Mouse (Mus musculus) megakaryocyte-erythroid progenitor cell, adult 5-6 weeks (primary cell): Measurements from ENCODE around the gene Tnfrsf13b. TPM values are rescaled to one million over a fixed set of nuclear protein-coding genes. Genes with fewer than 3 reads are reported as not detected.
"Not testable (repeated sequence)": the region's sequence is repeated elsewhere in the genome, so short reads cannot be mapped to it uniquely, and the experiment has no call there.

Source experiments
- ATAC-seq: replicated peaks from 2 replicates; pipeline ENCODE4 v1.8.0; 2016; ENCODE audit warnings: mild to moderate bottlenecking, inconsistent platforms; ENCODE audit not compliant: severe bottlenecking, poor library complexity, low FRiP score, low TSS enrichment
- total RNA-seq, 2 experiments: library from RNA; stranded (forward) in 1 of 2; stranded (reverse) in 1 of 2; fragments of 200-1000, 215-1000 nt in 1 of 2; fragments of >200 nt in 1 of 2; fragmentation: Nextera tagmentation in 1 of 2; gene quantifications; 2 replicates each; pipeline ENCODE4 v1.2.3; 2014 to 2017

Tnfrsf13b gene
- total RNA-seq, 2 experiments from 2014 or later = 2.3 to 12.5 TPM

DNA sequence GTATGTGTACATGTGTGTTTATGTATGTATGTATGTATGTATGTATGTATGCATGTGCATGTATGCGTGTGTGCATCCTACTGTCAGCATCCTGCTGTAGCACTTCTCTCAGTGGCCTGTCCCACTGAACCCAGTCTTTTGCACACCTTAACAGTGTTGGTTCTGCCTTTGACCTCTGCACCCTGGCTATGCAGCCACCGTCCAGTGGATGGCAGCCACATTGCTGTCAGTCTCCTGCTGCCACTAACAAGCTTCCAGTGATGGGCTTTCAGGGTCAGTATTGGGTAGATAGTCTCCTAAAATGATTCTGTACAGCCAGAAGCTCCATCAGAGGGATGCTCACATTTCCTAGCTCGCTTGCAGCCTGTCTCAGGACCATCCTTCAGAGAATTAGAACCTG is 2.7 kb upstream of the Tnfrsf13b start:
- no peak for ATAC-seq

- no peak for ATAC-seq
These were observed 585 bp upstream of the Tnfrsf13b start for GRCm38 (mm10) chr11:61125970-61126369.

GRCm38 (mm10) chr11:61127421-61128055 is 983 bp downstream of the Tnfrsf13b start:
- ATAC-seq = no peak

DNA sequence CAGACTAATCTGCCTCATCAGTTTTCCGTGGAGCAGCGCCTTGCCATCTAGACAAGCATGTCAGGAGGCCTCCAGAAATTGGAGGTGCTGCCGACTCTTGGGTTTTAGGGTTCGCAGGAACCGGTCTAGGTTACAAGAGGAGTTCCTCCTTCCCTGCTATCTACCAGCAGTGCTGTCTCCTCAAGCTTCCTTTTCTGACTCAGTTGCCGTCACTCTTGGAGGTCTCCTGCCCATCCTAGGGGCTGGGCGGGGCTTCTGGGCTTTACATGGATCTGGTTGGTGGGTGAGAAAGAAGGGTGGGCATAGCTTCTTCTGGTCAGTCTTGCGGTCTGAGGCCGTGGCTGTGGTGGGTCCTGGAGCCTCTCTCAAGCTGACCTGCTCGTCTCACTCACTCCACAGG is 2.8 kb downstream of the Tnfrsf13b start:
- no peak for ATAC-seq

- not testable (repeated sequence) for ATAC-seq
These were observed 4.1 kb downstream of the Tnfrsf13b start for GRCm38 (mm10) chr11:61130646-61131045.

DNA sequence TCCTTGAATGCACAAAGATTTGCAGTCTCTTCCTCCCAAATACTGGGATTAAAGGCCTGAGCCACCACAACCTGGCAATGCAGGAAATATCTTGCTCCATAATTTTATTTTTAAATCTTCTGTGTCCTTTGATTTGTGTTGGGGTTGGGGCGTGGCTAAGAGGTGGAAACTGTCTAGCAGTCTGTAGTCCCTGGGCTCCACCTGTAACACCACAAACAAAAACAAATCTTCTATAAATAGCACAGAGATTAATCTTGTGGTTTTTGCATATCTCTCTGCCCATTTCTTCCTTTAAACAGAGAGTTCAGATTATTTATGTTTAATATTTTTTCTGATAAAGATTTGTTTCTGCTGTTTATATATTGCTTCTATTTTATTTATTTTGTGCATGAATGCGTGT is 6.4 kb downstream of the Tnfrsf13b start:
- ATAC-seq = no peak

DNA sequence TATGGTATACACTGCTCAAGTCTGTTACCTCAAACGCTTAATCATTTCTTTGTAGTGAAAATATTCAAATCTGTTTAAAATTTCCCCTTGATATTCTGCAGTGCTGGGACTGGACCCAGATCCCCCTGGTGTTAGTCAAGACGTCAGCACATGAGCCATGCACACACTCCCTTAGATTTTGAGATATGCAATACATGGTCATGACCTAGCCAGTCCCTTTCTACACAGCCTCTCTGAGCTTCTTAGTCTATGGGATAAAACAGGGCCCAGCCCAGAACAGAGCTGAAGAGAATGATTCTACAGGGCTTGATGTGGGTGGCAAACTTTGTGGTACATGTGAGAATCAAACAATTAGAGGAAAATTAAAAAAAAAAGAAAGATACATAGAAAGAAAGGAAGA is 15.1 kb downstream of the Tnfrsf13b start:
- ATAC-seq = no peak

- ATAC-seq = no peak
These were observed 15.7 kb downstream of the Tnfrsf13b start for GRCm38 (mm10) chr11:61142262-61142661.

GRCm38 (mm10) chr11:61142941-61143530 is 16.5 kb downstream of the Tnfrsf13b start:
- ATAC-seq = peak; percentile 33; the same call in 1 of the 2 replicates

- ATAC-seq = no peak
These were observed 17.3 kb downstream of the Tnfrsf13b start for GRCm38 (mm10) chr11:61143564-61144469.

DNA sequence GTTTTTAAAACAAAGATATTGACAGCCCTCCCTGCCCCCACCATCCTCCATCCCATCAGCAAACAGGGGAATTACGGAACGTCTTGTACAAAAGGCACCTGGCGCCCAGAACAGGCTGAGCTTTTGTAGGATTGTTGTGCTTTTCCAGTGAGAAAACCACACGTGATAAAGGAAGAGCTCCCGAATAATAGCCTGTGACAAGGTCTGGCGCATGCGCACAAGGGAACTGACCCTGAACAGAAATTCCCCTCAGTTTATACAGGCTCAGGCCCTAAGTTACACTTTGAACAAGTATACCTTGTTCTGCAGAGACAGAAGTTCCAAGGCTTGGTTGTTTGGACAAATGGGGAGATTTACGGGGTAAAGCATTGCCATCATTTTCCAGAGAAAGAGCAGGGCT is 19.0 kb downstream of the Tnfrsf13b start:
- ATAC-seq = no peak

DNA sequence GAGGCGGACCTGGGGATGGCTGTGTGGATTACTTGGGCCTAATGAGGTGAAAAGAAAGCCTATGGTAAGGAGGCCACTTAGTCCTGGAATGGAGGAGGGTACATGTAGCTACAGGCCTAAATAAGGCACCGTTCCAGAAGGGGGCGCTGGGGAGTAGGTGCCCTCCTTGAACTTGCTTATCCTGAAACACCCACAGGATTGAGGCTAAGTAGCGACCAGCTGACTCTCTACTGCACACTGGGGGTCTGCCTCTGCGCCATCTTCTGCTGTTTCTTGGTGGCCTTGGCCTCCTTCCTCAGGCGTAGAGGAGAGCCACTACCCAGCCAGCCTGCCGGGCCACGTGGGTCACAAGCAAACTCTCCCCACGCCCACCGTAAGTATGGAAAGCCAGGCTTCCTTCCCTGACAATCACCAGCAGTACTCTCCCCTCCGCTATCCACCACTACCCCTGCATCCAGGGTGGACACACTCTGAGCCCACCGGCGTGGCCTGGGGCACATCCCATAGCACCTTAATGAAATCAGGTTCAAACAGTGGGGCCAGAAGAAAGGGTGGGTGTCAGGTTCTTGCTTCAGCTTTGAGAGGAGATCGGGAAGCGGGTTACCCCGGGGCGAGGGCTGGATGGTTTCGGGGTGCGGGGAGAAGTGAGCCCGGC is 20.2 kb downstream of the Tnfrsf13b start:
- 0 out of 2 replicates have a peak, but pooled peaks have one; percentile 15 for ATAC-seq

GRCm38 (mm10) chr11:61147300-61147683 is 20.7 kb downstream of the Tnfrsf13b start:
- ATAC-seq = no peak

DNA sequence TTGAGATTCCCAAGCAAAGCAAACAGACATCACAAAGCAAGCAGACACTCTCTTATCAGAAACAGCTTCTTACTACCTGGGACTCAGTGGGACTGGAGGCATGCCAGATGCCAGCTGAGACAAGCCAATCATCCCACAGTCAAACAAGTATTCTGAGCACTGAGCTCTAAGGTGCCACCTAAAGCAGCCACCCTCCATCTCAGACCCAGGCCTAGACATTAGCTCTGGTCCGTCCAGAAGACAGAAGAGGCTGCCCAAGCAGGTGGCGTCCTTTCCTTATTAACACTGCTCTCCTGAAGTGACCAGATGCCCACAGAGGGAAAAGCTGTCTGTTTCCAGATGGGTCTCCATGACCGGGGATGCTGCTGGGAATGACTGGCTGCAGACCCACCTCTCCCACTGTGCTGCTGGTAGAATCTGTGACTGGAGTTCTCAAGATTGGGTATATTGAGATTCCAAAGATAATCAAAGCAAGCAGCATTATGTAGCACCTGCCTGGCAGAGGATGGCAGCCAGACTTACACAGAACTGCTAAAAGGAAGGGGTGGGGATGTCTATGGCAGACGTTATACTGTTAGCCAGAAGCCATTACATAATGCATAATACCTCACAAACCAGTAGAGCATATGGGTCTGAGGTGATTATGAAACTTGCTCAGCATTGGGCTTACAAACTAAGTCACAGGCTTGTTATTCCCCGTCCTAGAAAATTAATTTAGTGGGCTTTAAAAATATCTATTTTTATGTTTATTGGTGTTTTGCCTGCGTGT is 23.9 kb downstream of the Tnfrsf13b start:
- ATAC-seq = no peak

DNA sequence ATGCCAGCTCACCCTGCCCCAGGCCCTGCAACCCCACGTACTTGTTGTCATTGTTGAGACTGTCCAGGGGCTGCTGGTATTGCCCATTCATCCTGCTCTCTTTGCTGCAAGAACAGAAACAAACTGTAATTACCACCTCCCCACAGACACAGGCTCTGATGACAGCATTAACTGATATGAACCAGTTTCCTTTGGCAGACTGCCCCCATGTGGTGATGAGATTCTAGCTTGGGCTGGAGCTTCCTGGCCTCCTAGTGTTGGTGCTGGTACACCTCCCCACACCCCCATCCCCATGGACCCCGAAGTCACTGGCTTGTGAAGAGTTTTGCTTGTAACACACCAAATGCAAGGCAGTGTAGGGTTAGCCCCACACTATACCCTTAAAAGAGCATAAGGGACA is 29.2 kb downstream of the Tnfrsf13b start:
- ATAC-seq = peak; percentile 56; the same call in 1 of the 2 replicates

- no peak for ATAC-seq
These were observed 31.6 kb downstream of the Tnfrsf13b start for GRCm38 (mm10) chr11:61158141-61158540.

DNA sequence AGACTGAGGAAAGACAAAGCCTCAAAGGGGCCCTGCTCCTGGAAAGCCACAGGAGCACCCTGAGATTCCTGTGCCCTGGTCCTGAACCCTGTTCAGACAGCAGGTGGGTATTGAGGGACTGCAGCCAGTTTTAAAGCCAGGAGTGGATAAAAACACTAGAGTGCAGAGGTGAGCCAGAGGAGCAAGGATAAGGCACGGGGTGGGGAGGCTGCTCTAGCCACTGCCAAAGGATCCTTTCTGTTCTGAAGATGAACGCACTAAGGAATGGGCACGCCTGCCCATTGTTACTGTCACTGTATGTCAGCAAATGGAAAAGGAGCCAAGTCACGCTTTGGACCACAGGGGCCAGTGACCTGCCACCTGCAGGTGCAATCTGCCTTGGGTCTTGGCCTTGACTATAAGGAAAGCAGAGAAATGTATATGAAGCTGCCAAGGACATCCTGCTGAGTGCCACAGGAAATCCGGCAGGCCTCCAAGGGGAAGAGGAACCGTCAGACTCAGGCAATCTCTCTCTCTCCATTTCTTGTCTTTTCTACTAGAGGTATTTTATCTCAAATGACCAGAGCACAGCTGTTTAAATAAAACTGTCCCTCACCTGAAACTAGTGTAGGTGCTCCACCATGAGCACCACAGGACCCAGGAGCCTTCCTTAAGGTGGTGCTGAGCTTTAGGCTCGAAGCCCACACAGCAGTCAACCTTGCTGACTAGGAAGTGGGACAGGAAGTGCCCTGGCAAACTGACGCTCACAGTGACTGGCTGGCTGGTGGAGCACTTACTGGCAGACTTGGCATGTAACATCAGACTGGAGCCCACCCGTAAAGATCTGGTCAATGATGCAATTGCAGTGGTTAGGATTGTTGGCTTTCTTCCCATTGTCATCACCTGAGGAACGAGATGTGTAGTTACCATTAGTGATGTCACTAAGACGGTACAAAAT is 33.5 kb downstream of the Tnfrsf13b start:
- no peak for ATAC-seq

GRCm38 (mm10) chr11:61161121-61161520 is 34.6 kb downstream of the Tnfrsf13b start:
- ATAC-seq = no peak
